Mouse (Mus musculus) heart, postnatal 0 days (tissue): ENCODE measurements at regions not wholly inside any gene's neighbourhood (a gene's known extent, or its start where the extent isn't known, plus 50 kb on each side); places are given as distances from the start of the nearest gene placed in this dataset.

Source experiments
- CTCF ChIP-seq: IDR thresholded peaks from 2 replicates; pipeline ENCODE4 v1.5.1; 2016; ENCODE audit warnings: antibody characterized with exemption, control low read depth, low read depth
- EP300 ChIP-seq: IDR thresholded peaks from 2 replicates; pipeline ENCODE4 v1.6.1; 2016; ENCODE audit warnings: antibody characterized with exemption, low read depth

GRCm38 (mm10) chr10:84048706-84049105, 326.0 kb downstream of the 1500009L16Rik start:
- TF ChIP-seq CTCF: no peak
- no peak for TF ChIP-seq EP300
